Mouse (Mus musculus): ENCODE results near the gene Btbd11.

Btbd11 gene

GRCm38 (mm10) chr10:85481106-85481505, 94.5 kb downstream of the Btbd11 start:
- no peak for DNase-seq

- no peak for DNase-seq
Observed at GRCm38 (mm10) chr10:85482064-85482473, 95.5 kb downstream of the Btbd11 start.

GRCm38 (mm10) chr10:85482480-85482879, 95.9 kb downstream of the Btbd11 start:
- DNase-seq: no peak

GRCm38 (mm10) chr10:85486456-85486855, 99.8 kb downstream of the Btbd11 start:
- no peak for DNase-seq

- DNase-seq: no peak
Observed at GRCm38 (mm10) chr10:85492583-85492982, 106.0 kb downstream of the Btbd11 start.

- DNase-seq: no peak
Observed at GRCm38 (mm10) chr10:85496358-85496757, 109.7 kb downstream of the Btbd11 start.

GRCm38 (mm10) chr10:85496981-85497380, 110.4 kb downstream of the Btbd11 start:
- DNase-seq: no peak

GRCm38 (mm10) chr10:85497931-85498330, 111.3 kb downstream of the Btbd11 start:
- no peak for DNase-seq

- DNase-seq: no peak
Observed at GRCm38 (mm10) chr10:85500573-85501155, 114.0 kb downstream of the Btbd11 start.

GRCm38 (mm10) chr10:85501966-85502566, 115.5 kb downstream of the Btbd11 start:
- DNase-seq: no peak

- no peak for DNase-seq
Observed at GRCm38 (mm10) chr10:85502656-85503055, 116.0 kb downstream of the Btbd11 start.

GRCm38 (mm10) chr10:85503453-85503852, 116.8 kb downstream of the Btbd11 start:
- DNase-seq: no peak

GRCm38 (mm10) chr10:85507270-85508050, 120.8 kb downstream of the Btbd11 start:
- DNase-seq: no peak

- DNase-seq: no peak
Observed at GRCm38 (mm10) chr10:85508193-85508794, 121.7 kb downstream of the Btbd11 start.

GRCm38 (mm10) chr10:85509000-85509399, 122.4 kb downstream of the Btbd11 start:
- DNase-seq: no peak

- no peak for DNase-seq
Observed at GRCm38 (mm10) chr10:85510329-85510728, 123.7 kb downstream of the Btbd11 start.

- no peak for DNase-seq
Observed at GRCm38 (mm10) chr10:85512808-85513207, 126.2 kb downstream of the Btbd11 start.

GRCm38 (mm10) chr10:85517223-85518110, 130.9 kb downstream of the Btbd11 start:
- DNase-seq: no peak

- no peak for DNase-seq
Observed at GRCm38 (mm10) chr10:85518111-85518409, 131.4 kb downstream of the Btbd11 start.

GRCm38 (mm10) chr10:85522220-85522760, 135.7 kb downstream of the Btbd11 start:
- DNase-seq: no peak

GRCm38 (mm10) chr10:85525267-85526015, 138.8 kb downstream of the Btbd11 start:
- no peak for DNase-seq

- DNase-seq: no peak
Observed at GRCm38 (mm10) chr10:85526657-85527056, 140.0 kb downstream of the Btbd11 start.

Data from cerebellum, adult 8-10 months (tissue).